Mouse (Mus musculus) activated CD4-positive, CD25-positive, alpha-beta regulatory T cell, adult 4 months (primary cell): ENCODE measurements at regions not wholly inside any gene's neighbourhood (a gene's known extent, or its start where the extent isn't known, plus 50 kb on each side); places are given as distances from the start of the nearest gene placed in this dataset.

Experiments
- ATAC-seq: one replicate; pipeline ENCODE4 v1.8.0; 2017

- ATAC-seq, result no peak
Measured at GRCm38 (mm10) chr12:70675846-70676245, 149.5 kb upstream of the Frmd6 start.

GRCm38 (mm10) chr12:70679701-70680425 lies 145.5 kb upstream of the Frmd6 start:
- ATAC-seq, result no peak

DNA sequence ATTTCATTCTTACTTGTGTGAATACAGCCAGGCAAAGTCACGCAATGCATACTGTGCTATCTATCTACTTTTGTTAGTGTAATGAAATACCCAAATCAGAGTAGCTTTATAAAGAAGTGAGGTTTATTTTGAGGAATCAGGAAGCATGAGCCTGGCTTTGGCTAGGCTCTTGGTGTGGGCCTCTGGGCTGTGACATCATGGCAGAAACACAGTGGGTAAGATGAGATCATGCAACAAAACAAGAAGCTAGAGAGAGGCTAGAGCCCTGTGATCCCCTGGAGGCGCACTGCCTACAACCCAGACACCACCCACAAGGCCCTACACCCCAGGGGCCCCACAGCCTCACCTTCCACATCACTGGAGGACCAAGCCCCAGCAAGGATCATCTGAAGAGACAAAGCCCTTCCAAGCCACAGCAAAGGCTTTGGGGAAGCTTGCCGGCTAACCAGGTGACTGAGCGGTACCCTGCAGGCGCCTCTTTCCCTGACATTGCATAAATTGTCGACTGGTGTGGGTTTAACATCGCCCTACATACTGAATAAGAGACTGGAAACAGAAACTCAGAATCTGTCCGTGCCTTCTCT lies 143.8 kb upstream of the Frmd6 start:
- ATAC-seq, result peak; percentile 19

DNA sequence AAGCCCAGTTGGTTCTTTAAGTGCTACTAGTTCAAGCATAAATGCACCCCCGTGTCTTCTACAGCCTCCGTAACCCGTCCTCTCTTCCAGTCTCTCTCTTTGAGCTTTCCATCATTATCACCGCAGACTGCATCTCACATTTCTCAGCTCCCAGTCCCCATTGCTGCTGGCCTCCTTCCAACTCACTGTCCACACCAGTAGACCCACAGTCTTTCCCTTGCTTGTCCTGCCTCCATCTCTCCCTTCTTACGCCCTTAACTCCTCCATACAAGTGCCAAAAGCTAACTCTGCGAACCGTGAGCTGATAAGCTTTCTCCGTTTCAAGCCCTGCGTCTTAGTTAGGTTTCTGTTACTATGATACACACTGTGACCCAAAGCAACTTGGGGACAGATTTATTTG lies 141.0 kb upstream of the Frmd6 start:
- ATAC-seq, result no peak

GRCm38 (mm10) chr12:70685432-70685831 lies 139.9 kb upstream of the Frmd6 start:
- ATAC-seq, result no peak

GRCm38 (mm10) chr12:70686337-70686736 lies 139.0 kb upstream of the Frmd6 start:
- ATAC-seq, result no peak

DNA sequence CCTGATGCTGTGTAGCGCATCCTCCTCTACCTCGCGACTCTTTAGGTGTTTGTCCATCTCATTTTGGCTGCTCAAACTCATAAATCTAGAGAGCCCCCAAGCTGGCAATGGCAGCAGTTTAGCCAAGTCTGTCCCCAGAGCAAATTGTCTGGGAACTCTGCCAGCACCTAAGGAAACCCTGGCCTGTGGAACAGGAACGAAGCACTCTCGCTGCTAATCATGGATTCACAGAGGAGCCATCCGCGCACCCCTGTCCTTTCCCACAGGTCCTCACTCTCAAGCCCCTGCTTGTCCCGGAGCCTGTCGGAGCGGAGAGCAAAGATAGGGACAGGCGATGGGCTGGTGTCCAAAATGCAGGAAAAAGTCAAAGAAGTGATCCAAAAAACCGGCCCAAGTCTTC lies 138.3 kb upstream of the Frmd6 start:
- ATAC-seq, result no peak

DNA sequence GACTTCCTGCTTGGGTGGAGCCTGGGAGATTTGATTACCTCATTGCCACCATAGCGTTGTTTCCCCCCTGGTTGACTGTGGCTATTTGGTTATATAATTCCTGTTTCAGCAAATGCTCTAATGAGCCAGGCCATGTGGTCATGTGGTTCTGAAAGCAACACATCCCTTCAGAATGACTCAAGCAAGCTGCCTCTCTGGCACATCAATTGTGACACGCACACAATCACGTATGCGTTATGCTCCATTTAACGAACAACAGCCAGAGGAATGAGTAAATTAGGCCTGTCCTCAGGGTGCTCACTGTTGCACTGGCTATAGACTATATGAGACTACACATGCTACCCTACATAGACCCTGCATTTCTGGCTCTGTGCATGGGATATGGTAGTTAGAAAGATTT lies 130.2 kb upstream of the Frmd6 start:
- ATAC-seq, result no peak

- no peak for ATAC-seq
Measured at GRCm38 (mm10) chr12:70696256-70696655, 129.1 kb upstream of the Frmd6 start.

DNA sequence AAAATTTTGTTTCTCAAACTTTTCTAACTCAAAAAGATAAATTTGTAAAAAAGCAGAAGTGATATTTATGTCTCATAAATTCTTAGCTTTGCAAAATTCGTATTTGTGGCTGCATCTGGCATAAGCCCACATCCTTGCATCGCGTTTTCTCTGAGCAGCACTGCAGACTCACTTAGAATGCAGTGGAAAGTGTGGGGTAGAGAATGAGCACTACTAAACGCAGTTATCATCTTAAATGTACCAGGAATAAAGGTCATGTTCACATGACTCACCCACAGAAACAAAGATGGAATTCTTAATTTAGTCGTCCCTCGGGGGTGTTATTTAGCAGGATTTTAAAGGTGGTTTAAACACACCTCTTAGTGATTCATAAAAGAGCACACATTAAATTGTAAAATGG lies 126.8 kb upstream of the Frmd6 start:
- no peak for ATAC-seq

DNA sequence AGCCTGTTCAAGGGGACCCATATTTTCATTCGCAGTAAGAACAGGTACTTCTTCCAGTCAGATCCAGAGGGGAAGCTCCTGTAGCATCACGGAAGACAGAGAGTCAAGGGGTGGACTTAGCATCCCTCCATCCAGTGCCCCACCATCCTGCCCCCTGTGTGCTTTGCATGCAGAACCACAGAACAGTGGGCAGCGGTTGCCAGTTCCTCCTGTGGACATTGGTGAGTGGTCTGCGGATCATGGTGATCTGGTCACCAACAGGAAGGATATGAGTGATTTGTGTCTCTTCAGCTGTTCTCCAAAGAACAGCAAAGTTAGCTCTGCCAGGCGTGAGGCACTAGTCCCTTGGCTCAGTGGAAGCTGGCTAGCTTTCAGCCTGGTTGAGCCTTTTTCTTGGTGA lies 122.8 kb upstream of the Frmd6 start:
- ATAC-seq, result no peak

DNA sequence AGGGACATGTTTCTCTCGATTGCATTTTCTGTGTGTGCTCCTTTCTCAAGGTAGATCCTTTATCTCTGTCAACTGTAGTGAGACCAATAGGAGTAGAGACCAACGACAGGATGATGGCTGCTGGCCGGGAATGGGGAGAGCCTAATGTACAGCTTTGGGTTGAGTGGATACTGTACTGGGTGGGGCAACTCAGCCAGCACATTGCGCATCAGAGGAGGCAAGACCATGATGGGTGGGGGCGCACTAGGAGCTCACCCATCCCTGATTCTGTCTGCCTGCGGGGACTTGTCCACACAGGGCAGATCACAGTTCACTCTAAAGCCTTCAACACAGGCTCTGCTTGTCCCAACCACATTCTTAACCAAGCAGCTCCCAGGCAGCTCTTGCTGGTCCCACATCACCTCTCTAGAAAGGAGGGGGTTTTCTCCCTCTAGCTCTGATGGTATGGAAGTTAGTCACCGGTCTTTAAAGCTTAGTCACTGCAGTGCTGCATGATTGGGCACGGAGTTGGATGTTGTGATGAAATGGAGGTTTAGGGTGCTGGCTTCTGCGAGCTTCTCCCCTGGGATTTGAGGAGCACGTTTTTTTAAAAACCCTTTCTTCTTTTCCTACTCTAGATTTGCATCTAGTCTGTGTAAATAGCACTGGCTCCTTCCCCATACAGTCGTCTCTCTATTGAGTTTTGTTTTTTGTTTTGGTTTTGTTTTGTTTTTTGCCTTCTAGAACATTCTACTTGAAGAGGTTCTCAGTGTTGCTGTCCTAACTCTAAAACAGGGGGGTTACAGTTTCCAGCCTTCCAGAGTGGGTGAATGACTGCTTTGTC lies 118.3 kb upstream of the Frmd6 start:
- no peak for ATAC-seq

DNA sequence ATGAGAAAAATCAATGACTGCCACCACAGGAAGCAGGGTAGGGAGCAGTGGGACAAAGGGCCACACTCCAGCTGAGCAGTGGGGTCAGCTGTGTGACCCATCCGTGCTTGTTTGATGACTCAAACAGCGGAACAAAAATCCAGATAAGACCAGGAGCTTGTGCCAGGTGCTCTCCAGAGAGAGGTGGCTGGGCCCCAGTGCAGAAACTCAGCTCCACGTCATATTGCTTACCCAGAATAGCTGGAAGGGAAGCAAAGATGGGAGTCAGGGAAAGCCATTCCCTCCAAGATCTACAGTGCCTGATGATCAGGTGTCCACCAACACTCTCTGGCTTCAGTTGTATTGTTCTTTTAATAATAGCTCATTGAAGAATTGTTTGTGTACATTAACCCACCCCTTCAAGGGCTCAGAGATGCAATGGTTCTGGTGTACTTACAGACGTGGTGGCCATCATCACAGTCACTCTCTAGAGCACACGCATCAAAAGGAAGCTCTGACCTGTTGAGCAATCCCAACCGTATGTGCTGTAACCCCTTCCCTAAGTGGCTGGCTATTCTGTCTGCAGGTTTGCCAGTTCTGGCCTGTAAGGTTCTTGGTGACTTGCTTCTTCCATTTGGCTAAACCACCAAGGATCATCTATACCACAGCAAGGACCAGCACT lies 117.6 kb upstream of the Frmd6 start:
- no peak for ATAC-seq

DNA sequence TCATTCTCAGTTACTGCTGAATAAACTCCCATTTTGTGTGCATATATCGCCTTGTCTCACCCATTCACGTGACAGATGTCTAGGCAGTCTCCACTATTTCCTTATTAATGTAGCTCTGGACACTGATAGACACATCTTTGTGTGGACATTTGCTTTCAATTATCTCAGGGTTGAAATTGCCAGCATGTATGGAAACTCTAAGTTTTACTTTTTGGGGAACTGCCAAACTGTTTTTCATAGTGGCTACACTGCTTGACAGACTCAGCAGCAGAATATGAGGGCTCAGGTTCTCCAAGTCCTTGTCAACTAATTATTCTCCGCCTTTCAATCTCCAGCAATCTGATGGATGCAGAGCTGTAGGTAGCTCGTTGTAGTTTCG lies 117.0 kb upstream of the Frmd6 start:
- ATAC-seq, result no peak

- ATAC-seq, result no peak
Measured at GRCm38 (mm10) chr12:70710311-70710710, 115.0 kb upstream of the Frmd6 start.

GRCm38 (mm10) chr12:70711030-70711429 lies 114.3 kb upstream of the Frmd6 start:
- ATAC-seq, result no peak

DNA sequence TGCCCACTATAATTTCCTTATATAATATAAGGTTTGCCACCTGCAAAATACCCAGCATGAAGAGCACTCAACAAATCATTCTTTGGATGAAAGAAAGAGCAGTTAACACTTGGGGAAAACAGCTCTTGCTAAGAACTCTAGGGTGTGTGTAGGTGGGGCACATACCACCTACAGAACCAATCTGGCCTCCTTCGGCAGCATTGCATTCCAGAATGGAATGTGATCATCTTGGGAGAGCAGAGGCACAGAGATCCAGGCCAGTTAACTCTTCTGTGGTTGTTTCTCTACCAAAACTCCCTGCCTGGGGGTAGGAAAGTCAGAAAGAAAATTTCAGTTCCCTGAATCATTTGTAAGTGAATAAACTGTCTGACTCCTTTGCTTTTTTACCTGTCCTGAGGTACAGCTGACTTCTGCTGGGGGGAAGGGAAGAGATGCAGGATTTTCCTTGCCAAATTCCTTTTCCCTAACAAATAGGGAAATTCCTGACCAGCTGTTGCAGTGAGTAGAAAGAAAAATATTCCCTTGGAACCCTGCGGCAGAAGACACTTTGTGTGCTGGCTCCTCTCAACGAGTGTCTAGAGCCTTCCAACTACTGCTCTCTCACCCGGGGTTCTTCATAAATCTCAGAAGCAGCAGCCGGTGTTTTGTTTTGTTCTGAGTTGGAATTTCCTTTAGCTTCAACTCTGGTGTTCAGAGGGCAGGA lies 112.8 kb upstream of the Frmd6 start:
- ATAC-seq, result no peak

- peak; percentile 69 for ATAC-seq
Measured at GRCm38 (mm10) chr12:70713499-70714280, 111.6 kb upstream of the Frmd6 start.

DNA sequence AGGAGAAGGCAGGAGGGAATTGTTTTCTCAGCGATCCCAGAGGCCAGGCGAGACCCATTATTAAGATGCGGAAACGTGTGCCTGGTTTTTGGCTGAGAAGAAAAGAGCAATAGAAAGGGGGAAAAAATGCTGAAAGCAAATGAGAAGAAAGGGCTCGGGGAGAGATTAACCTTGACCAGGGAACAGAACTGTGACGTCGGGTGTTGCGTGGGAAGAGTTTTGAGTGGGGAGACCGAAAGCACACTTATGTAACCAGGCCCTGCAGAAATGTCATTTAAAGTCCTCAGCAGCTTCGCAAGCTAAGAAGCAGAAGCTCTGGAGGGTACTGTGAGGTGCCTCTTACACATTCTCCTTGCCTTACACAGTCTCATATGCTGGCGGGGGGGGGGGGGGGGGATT lies 111.0 kb upstream of the Frmd6 start:
- ATAC-seq, result no peak

GRCm38 (mm10) chr12:70715836-70716235 lies 109.5 kb upstream of the Frmd6 start:
- ATAC-seq, result no peak

DNA sequence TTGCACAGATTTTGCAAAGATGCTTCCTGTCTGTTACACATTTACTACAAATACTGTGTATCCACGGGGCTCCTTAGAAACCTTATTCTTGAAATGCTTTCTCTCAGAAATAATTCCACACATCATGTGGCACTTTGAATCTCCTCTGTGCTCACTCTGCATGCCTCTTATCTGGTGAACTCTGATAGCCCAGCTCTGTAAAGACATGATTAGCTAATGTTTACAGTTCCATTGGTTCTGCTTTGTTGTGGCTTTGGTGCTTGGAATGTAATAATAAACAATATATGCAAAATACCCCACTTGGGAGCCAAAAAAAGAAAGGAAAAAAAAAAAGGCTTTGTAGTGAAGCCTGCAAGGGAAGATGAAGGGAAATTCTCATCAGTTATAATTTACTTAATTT lies 106.7 kb upstream of the Frmd6 start:
- no peak for ATAC-seq

DNA sequence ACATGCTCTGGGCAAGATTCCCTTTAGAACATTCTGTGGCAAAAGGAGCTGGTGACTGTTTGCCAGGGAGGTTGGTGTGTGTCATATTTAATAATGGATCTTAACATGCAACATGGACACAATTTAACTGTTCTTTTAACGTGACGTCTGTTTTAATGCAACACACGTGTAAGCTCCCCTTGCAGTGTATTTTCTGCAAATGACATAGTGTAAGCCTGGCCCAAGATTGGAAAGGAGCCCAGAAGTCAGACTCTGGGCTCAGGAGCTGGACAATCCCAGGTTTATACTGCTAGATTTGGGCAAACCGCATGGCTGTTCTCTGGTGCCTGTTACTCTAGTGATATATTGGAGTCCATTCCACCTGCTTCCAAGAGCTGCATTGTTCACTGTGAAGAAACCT lies 106.1 kb upstream of the Frmd6 start:
- ATAC-seq, result no peak
